Mouse (Mus musculus) right cerebral cortex, adult 18-20 months (tissue): ENCODE measurements at regions not wholly inside any gene's neighbourhood (a gene's known extent, or its start where the extent isn't known, plus 50 kb on each side); places are given as distances from the start of the nearest gene placed in this dataset.
"Not testable (repeated sequence)": the region's sequence is repeated elsewhere in the genome, so short reads cannot be mapped to it uniquely, and the experiment has no call there.

ENCODE experiments used
- DNase-seq: peaks from one replicate; pipeline ENCODE4 v3.0.0; 2022; ENCODE audit warnings: mixed read lengths

DNA sequence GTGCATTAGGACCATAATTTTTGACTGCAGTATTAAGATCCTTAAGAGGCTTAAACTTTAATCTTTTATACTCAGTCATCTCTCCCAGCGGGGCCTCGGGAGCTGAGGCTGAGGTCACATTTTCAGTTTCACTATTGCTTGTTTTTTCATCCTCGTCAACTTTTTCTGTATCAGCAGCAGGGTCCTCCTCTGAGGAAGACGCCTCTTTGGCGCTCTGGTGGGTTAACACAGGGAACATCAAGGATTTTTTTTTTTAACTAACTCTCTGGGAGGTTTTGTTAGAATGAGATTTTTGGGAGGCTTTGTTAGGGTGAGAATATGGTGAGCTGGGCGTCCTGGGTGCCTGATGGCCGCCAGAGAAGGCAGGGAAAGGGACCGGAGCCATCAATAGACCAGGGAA is 633.6 kb downstream of the Jrkl start:
- DNase-seq: not testable (repeated sequence)

DNA sequence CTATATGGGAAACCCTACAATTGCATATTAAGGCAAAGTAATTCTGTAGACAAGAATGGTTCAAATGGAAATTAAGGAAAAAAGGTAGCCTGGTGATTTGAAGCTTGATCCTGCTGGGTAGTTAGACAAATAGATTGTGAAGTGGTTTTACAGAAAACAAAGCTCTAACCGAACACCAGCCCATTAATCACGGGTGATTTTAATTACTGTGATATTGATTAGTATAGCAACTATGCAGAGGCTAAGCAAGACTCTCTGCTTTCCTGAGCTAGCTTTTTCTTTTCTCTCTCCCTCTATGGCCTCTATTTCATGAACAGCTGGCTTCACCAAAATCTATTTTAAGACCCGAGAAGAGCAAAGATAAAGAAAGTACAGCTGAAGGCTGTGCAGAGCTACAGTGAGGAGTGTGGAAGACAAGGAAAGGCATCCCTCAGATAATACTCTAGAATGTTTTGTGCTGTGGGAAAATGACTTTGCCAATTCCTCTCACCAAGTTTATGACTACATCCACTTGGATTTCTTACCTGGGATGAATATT is 647.4 kb downstream of the Jrkl start:
- peak; percentile 0 for DNase-seq

DNA sequence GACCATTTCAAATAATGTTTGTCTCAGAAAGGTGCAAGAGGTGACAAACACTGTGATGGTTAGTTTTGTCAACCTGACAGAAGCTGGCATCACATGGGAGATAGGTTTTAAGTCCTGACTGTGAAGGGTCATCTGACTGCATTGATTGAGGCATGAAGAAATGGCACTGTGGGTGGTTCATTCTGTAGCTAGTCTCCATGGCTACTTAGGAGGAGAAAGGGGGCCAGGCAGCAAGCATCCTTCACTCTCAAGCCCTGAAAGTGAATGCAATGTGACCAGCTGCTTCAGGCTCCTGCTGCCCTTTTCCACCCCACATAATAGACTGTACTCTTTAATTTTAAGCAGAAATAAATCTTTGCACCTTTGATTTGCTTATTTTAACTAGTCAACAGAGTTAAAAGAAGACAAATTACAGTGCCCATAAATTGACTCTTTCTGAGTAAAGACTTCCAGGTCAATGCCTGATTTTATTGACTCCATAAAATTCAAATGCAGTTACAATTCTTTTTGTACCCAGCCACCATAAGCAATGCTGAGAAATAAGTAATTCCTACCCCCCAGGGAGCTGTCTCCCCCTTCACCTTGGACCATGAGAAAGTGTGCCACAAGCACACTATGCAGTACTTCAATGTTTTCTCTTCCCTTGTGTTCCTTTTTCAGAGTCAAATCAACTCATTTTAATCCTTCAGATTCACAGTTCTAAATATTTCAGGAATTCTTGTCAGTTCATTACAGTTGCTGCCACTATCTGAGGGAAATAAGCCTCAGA is 658.2 kb downstream of the Jrkl start:
- DNase-seq: no peak
